Mouse (Mus musculus) hindbrain, embryonic 14.5 days (tissue): ENCODE measurements around the gene Xylb. TPM values are rescaled to one million over a fixed set of nuclear protein-coding genes. Genes with fewer than 3 reads are reported as not detected.
"Not testable (repeated sequence)": the region's sequence is repeated elsewhere in the genome, so short reads cannot be mapped to it uniquely, and the experiment has no call there.

Source experiments
- ATAC-seq: fragments of 200-750 bp; cut with Nextera tagmentation; 2 replicates; pipeline ENCODE4 v1.8.0; 2017; ENCODE audit warnings: moderate number of reproducible peaks, mild to moderate bottlenecking, moderate TSS enrichment, moderate library complexity; ENCODE audit not compliant: low FRiP score
- DNase-seq: peaks from one replicate; pipeline ENCODE4 v3.0.0-alpha.2; 2015; ENCODE audit warnings: low spot score
- H3K27ac ChIP-seq: fragments of 300-500 bp; sonication (generic); 2 replicates; pipeline ENCODE4 v1.5.1; 2014; ENCODE audit warnings: mild to moderate bottlenecking, moderate library complexity
- H3K27me3 ChIP-seq: fragments of 300-500 bp; sonication (generic); 2 replicates; pipeline ENCODE4 v1.6.1; 2014; ENCODE audit warnings: mild to moderate bottlenecking, low read length, mixed read lengths; ENCODE audit not compliant: control insufficient read depth, insufficient read depth
- H3K36me3 ChIP-seq: fragments of 300-500 bp; sonication (generic); replicated peaks from 2 replicates; pipeline ENCODE4 v1.6.1; 2014; ENCODE audit not compliant: control insufficient read depth, insufficient read depth
- H3K4me1 ChIP-seq: fragments of 300-500 bp; sonication (generic); replicated peaks from 2 replicates; pipeline ENCODE4 v1.6.1; 2014; ENCODE audit warnings: antibody characterized with exemption, low read length, mixed read lengths; ENCODE audit not compliant: control insufficient read depth, insufficient read depth
- H3K4me2 ChIP-seq: fragments of 300-500 bp; sonication (generic); replicated peaks from 2 replicates; pipeline ENCODE4 v1.6.1; 2014; ENCODE audit warnings: mild to moderate bottlenecking, moderate library complexity
- H3K4me3 ChIP-seq: fragments of 300-500 bp; sonication (generic); replicated peaks from 2 replicates; pipeline ENCODE4 v1.5.1; 2014; ENCODE audit warnings: mild to moderate bottlenecking, low read length
- H3K9ac ChIP-seq: fragments of 300-500 bp; sonication (generic); 2 replicates; pipeline ENCODE4 v1.6.1; 2014
- H3K9me3 ChIP-seq: fragments of 300-500 bp; sonication (generic); 2 replicates; pipeline ENCODE4 v1.6.1; 2016; ENCODE audit warnings: low read length; ENCODE audit not compliant: control insufficient read depth
- WGBS: fragments of 180-500 bp; shearing (Covaris S2); extraction: QIAGEN DNeasy Blood & Tissue Kit; methylation state at CpG from one replicate; pipeline ENCODE4 v1.1.7; 2014; 5-methylcytosine and 5-hydroxymethylcytosine counted together
- polyA plus RNA-seq: library from polyadenylated mRNA; unstranded; fragments of >200 nt; fragmentation: Nextera tagmentation; extraction: Ambion mirVana; gene quantifications from 2 replicates; pipeline ENCODE4 v1.2.1, GENCODE M21; 2014

Gene Xylb
- polyA plus RNA-seq, 1 experiment from 2014 or later = 4.8 TPM

DNA sequence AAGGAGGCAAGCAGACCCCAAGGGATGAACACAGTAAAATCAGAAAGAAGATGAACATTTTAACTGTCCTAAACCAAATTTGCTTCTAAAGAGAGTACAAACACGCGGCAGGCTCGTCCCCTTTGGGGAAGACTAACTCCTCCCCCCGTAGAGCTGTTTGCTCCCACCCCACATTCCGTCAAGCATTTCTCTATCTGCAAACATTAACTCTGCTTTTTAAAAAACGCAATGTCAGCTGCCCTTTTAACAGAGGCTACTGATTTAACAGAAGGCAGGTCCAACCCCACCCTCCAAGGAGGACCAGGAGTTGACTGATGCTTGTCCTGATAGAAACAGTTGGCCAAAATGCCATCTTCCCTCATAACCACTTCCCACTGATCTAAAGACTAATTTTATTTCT is 3.3 kb upstream of the Xylb start:
- Histone ChIP-seq H3K36me3 (peaks cover 25% of the 10 kb centered on the region), H3K4me2 (no peak overlapping the region), H3K9me3 (no peaks in the 10 kb centered on the region), H3K27me3 (0 out of 2 replicates have a peak, but pooled peaks cover 3% of the 10 kb centered on the region), H3K4me3 (no peak overlapping the region), H3K27ac (no peak overlapping the region), H3K9ac (no peak overlapping the region), H3K4me1 (no peaks in the 10 kb centered on the region)
- DNase-seq (no peak), ATAC-seq (no peak)
- WGBS = 82% methylated on average over 6 of the region's 6 CpGs

DNA sequence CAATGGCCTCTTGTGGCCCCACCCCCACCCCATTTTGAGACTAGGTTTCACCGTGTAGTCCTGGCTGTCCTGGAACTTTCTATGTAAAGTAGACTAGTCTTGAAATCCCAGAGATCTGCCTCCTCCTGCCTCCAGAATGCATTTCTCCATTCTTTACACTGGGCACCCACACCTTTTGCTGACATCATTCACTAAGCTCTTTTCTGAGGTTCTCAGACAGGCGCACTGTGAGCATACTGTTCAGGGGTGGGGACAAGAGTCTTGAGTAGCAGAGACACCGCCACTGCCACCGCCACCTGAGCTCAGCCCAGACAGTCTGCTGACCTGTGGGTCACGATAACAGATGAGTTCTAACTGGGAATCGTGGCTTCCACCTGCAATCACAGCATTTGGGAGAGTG is 1.2 kb upstream of the Xylb start:
- Histone ChIP-seq H3K27me3 (0 out of 2 replicates have a peak, but pooled peaks cover 3% of the 10 kb centered on the region), H3K4me3 (no peak overlapping the region), H3K9ac (no peak overlapping the region), H3K9me3 (no peaks in the 10 kb centered on the region), H3K4me1 (no peaks in the 10 kb centered on the region), H3K4me2 (no peak overlapping the region), H3K36me3 (peaks cover 11% of the 10 kb centered on the region), H3K27ac (no peak overlapping the region)
- 76% methylated on average over 6 of the region's 6 CpGs for WGBS
- DNase-seq = no peak
- no peak for ATAC-seq

DNA sequence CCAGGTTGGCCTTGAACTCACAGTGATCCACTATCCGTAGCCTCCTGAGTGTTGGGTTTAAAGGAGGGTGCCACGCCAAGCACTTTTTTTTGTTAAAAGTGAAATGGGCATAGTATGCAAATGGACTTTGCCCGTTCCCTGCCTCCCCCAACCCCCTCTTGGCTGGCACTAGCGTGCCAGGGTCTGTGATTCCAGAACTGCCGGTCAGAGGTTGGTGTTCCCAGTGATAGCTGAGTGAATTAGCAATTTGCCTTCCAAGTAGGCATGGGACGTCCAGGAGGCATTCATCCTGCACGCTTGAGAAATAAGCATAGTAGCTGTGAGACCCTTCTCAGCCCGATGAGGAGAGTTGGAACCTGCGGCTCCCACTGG is 863 bp downstream of the Xylb start:
- no peaks in the 10 kb centered on the region for H3K4me1 ChIP-seq
- peak overlapping the region; percentile 90 for H3K4me2 ChIP-seq
- ATAC-seq (no peak), DNase-seq (no peak)
- H3K36me3 ChIP-seq = no peaks in the 10 kb centered on the region; the same call in 1 of the 2 replicates
- no peak overlapping the region for H3K27ac ChIP-seq
- peak overlapping the region; percentile 62 for H3K4me3 ChIP-seq
- WGBS = 44% methylated on average over 9 of the region's 9 CpGs
- H3K9me3 ChIP-seq = no peaks in the 10 kb centered on the region
- H3K27me3 ChIP-seq = 0 out of 2 replicates have a peak, but pooled peaks cover 3% of the 10 kb centered on the region
- H3K9ac ChIP-seq = peak overlapping the region; percentile 68

DNA sequence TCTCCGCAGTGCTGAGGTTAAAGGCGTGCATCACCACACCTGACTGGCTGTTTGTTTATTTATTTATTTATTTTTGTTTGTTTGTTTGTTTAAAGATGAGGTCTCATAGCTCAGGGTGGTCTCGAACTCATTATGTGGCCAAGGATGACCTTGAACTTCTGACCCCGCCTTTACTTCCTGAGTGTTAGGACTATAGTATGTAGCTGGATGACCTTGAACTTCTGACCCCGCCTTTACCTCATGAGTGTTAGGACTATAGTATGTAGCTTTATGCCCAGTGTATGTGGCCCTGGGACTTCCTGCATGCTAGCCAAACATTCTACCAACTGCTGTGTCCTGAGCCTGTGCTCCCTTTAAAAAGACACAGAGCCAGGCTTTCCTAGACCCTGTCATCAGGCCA is 4.2 kb downstream of the Xylb start:
- Histone ChIP-seq H3K4me1 (no peaks in the 10 kb centered on the region), H3K4me3 (no peak overlapping the region), H3K27ac (no peak overlapping the region), H3K9ac (no peak overlapping the region), H3K27me3 (0 out of 2 replicates have a peak, but pooled peaks cover 3% of the 10 kb centered on the region), H3K4me2 (no peak overlapping the region), H3K9me3 (no peaks in the 10 kb centered on the region), H3K36me3 (no peaks in the 10 kb centered on the region; the same call in 1 of the 2 replicates)
- DNase-seq (no peak), ATAC-seq (no peak)
- WGBS = 97% methylated on average over 5 of the region's 5 CpGs

DNA sequence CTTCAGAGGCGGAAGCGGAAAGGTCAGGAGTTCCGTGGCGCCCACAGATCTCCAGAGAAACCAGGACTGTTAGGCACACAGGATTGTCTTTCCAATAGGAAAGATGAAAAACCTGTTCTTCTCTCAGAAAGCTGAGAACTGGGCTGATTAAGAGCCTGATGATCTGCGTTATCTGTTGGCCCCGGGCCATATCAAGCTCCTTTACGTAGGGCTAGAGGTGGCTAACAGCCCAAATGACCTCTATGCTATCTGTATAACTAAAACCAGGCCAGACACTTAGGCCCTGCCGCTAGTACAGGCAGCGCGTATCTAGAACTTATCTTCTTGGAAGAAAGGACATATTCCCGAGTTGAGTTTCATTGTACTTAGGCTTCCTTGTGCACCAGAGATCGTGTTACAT is 6.0 kb downstream of the Xylb start:
- H3K4me2 ChIP-seq = no peak overlapping the region
- 91% methylated on average over 12 of the region's 12 CpGs for WGBS
- no peak for DNase-seq
- no peaks in the 10 kb centered on the region; the same call in 1 of the 2 replicates for H3K36me3 ChIP-seq
- ATAC-seq = no peak
- H3K4me1 ChIP-seq = no peaks in the 10 kb centered on the region
- no peak overlapping the region for H3K27ac ChIP-seq
- H3K9ac ChIP-seq = no peak overlapping the region
- H3K4me3 ChIP-seq = no peak overlapping the region
- H3K9me3 ChIP-seq = no peaks in the 10 kb centered on the region
- 0 out of 2 replicates have a peak, but pooled peaks cover 2% of the 10 kb centered on the region for H3K27me3 ChIP-seq

DNA sequence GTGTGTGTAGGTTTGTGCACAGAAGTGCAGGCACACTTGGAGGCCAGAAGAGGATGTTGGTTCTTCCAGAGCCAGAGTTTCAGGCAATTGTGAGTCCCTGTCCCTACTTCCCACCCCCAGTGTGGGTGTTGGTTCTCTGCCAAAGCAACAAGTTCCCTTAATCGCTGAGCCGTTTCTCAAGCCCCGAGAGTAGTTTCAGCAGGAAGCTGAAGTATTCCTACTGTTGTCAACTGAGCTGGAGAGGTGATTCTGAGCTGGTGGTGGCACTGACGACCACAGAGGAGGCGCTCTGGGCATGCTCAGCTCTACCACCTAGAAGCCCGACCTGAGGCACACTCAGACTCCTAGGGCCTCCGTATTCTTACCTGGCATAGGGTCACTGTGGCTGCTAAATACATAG is 8.1 kb downstream of the Xylb start, which contains the start of gene Slc22a14:
Gene Slc22a14 (minus strand): TSS at position 270 of the 400 bp plus-strand sequence.
- no peak within 1 kb of the TSS for H3K4me2 ChIP-seq
- DNase-seq (no peak), ATAC-seq (no peak)
- no peaks in the 10 kb centered on the region for H3K4me1 ChIP-seq
- WGBS = 78% methylated on average over 7 of the region's 7 CpGs
- H3K9ac ChIP-seq = no peak within 1 kb of the TSS
- no peak within 1 kb of the TSS for H3K4me3 ChIP-seq
- no peaks in the 10 kb centered on the region for H3K9me3 ChIP-seq
- H3K27ac ChIP-seq = no peak within 1 kb of the TSS
- no peaks in the 10 kb centered on the region; the same call in 1 of the 2 replicates for H3K36me3 ChIP-seq
- no peaks in the 10 kb centered on the region for H3K27me3 ChIP-seq

DNA sequence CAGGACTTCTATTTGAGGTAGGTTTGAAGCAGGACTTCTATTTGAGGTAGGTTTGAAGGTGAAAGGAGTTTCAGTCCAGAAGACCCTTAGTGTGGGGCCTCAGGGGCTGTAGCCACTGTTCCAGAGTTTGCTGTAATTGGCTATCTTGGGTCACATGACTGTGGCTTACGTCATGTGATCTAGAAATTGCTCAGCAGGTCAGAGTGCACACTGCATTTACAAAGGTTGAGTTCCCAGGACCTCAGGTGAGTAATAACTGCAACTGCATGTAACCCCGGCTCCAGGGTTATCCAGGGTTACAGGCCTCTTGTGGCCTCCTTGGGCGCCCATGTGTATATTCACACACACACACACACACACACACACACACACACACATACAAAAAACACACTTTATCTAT is 11.2 kb downstream of the Xylb start:
- no peaks in the 10 kb centered on the region for H3K27me3 ChIP-seq
- H3K4me1 ChIP-seq = no peaks in the 10 kb centered on the region
- no peaks in the 10 kb centered on the region for H3K9me3 ChIP-seq
- H3K9ac ChIP-seq = no peak overlapping the region
- H3K4me2 ChIP-seq = no peak overlapping the region
- no peak overlapping the region for H3K27ac ChIP-seq
- ATAC-seq = no peak
- 91% methylated on average over 3 of the region's 3 CpGs for WGBS
- no peaks in the 10 kb centered on the region for H3K36me3 ChIP-seq
- DNase-seq = no peak
- no peak overlapping the region for H3K4me3 ChIP-seq

DNA sequence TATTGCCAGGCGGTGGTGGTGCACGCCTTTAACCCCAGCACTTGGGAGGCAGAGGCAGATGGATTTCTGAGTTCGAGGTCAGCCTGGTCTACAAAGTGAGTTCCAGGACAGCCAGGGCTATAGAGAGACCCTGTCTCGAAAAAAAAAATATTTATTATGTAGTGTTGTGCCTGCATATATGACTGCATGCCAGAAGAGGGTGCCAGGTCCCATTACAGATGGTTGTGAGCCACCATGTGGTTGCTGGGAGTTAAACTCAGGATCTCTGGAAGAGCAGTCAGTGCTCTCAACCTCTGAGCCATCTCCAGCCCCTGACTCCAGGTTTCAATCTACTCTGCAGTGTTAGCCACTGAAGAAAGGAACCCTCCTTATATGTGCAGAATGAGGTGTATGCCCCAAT is 13.6 kb downstream of the Xylb start:
- H3K27me3 ChIP-seq, H3K4me3 ChIP-seq, H3K9me3 ChIP-seq, H3K4me1 ChIP-seq, H3K36me3 ChIP-seq, ATAC-seq, H3K4me2 ChIP-seq, H3K27ac ChIP-seq, H3K9ac ChIP-seq, DNase-seq: not testable (repeated sequence)
- WGBS = 91% methylated on average over 4 of the region's 4 CpGs

DNA sequence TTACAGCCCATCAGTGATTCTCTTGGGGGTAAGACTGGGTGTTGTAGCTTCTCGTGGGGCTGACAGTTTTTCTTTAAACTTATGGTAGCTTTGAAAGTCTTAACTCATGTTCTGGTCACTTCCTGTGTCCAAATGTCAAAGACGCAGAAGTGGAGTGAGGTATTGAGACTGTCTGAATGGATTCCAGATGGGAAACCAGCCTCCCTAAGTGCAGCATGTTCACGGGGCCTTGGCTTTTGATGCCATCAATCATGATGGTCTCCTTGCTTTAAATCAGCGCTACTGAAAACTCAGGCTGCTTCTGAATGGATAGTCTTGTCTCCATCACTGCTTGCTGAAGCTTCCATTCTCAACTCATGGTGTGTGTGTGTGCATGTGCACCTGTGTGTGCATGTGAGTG is 14.1 kb downstream of the Xylb start:
- Histone ChIP-seq H3K27ac (no peak overlapping the region), H3K36me3 (no peaks in the 10 kb centered on the region), H3K4me1 (no peaks in the 10 kb centered on the region), H3K9ac (no peak overlapping the region), H3K9me3 (no peaks in the 10 kb centered on the region), H3K4me2 (no peak overlapping the region), H3K4me3 (no peak overlapping the region), H3K27me3 (no peaks in the 10 kb centered on the region)
- WGBS = 80% methylated on average over 4 of the region's 4 CpGs
- DNase-seq = no peak
- ATAC-seq = no peak

DNA sequence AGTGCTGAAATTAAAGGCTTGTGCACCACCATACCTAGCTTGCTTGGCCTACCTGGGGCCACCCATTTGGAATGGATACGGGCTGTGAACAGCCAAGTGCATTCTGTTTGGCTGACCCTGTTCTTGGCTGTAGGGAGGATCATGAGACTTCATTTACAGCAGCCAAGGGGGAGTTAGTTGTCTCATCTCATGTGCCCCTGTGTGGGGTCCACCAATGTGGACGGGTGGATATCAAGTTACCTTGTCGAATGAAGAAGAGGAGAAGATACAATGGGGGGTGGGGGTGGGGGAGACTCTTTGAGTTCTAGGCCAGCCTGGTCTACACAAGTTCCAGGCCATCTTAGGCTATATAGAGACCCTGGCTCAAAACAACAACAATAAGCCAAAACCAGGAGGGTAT is 17.8 kb downstream of the Xylb start:
- Histone ChIP-seq H3K27me3 (no peaks in the 10 kb centered on the region), H3K27ac (no peak overlapping the region), H3K4me2 (no peak overlapping the region), H3K4me1 (no peaks in the 10 kb centered on the region), H3K9me3 (no peaks in the 10 kb centered on the region), H3K9ac (no peak overlapping the region), H3K36me3 (no peaks in the 10 kb centered on the region), H3K4me3 (no peak overlapping the region)
- ATAC-seq = no peak
- no peak for DNase-seq
- 84% methylated on average over 3 of the region's 3 CpGs for WGBS
